Mouse (Mus musculus) c-Kit-negative CD71-positive TER-119-positive erythroid progenitor cells, embryonic 14.5 days (primary cell): ENCODE measurements around the gene Bco2.
A peak's percentile ranks its signal among the peaks of the same experiment; 100 is the strongest.

Source experiments
- DNase-seq: peaks from one replicate; pipeline ENCODE4 v3.0.0-alpha.2; 2013; ENCODE audit warnings: low read depth, low spot score

Bco2 gene

GRCm38 (mm10) chr9:50518781-50519180, 36.2 kb downstream of the Bco2 start:
- no peak for DNase-seq

GRCm38 (mm10) chr9:50515462-50515861, 39.5 kb downstream of the Bco2 start:
- DNase-seq, result no peak

- DNase-seq, result no peak
Measured at GRCm38 (mm10) chr9:50507570-50507969, 47.4 kb downstream of the Bco2 start.

- no peak for DNase-seq
Measured at GRCm38 (mm10) chr9:50505405-50505804, 49.6 kb downstream of the Bco2 start.

GRCm38 (mm10) chr9:50502949-50503348, 52.0 kb downstream of the Bco2 start:
- no peak for DNase-seq

- peak; percentile 32 for DNase-seq
Measured at GRCm38 (mm10) chr9:50500974-50501501, 53.9 kb downstream of the Bco2 start.

- no peak for DNase-seq
Measured at GRCm38 (mm10) chr9:50500467-50500973, 54.5 kb downstream of the Bco2 start.

- DNase-seq, result no peak
Measured at GRCm38 (mm10) chr9:50499781-50500180, 55.2 kb downstream of the Bco2 start.

- DNase-seq, result no peak
Measured at GRCm38 (mm10) chr9:50498815-50499214, 56.2 kb downstream of the Bco2 start.

- no peak for DNase-seq
Measured at GRCm38 (mm10) chr9:50497536-50497935, 57.4 kb downstream of the Bco2 start.

- no peak for DNase-seq
Measured at GRCm38 (mm10) chr9:50497076-50497475, 57.9 kb downstream of the Bco2 start.

GRCm38 (mm10) chr9:50496546-50496945, 58.4 kb downstream of the Bco2 start:
- no peak for DNase-seq

- DNase-seq, result no peak
Measured at GRCm38 (mm10) chr9:50496151-50496505, 58.9 kb downstream of the Bco2 start.

GRCm38 (mm10) chr9:50495405-50496150, 59.4 kb downstream of the Bco2 start:
- no peak for DNase-seq

GRCm38 (mm10) chr9:50494311-50494710, 60.7 kb downstream of the Bco2 start, which contains the start of gene Plet1:
Plet1 (plus strand) TSS chr9:50494525.
- DNase-seq, result no peak

- no peak for DNase-seq
Measured at GRCm38 (mm10) chr9:50493777-50494176, 61.2 kb downstream of the Bco2 start.

- no peak for DNase-seq
Measured at GRCm38 (mm10) chr9:50491531-50492045, 63.4 kb downstream of the Bco2 start.

GRCm38 (mm10) chr9:50490836-50491235, 64.1 kb downstream of the Bco2 start:
- no peak for DNase-seq

- DNase-seq, result no peak
Measured at GRCm38 (mm10) chr9:50485521-50485920, 69.5 kb downstream of the Bco2 start.
